Mouse (Mus musculus) limb, embryonic 12.5 days (tissue): ENCODE data around the gene Impdh1. TPM values are rescaled to one million over a fixed set of nuclear protein-coding genes. Genes with fewer than 3 reads are reported as not detected.
"Not testable (repeated sequence)": the region's sequence is repeated elsewhere in the genome, so short reads cannot be mapped to it uniquely, and the experiment has no call there.

Experiments
- ATAC-seq: fragments of 200-750 bp; cut with Nextera tagmentation; 2 replicates; pipeline ENCODE4 v1.8.0; 2017; ENCODE audit warnings: low read depth, moderate TSS enrichment; ENCODE audit not compliant: insufficient number of reproducible peaks, insufficient read depth, low FRiP score, low TSS enrichment
- H3K27ac ChIP-seq: fragments of 300-500 bp; sonication (generic); 2 replicates; pipeline ENCODE4 v1.5.1; 2016; ENCODE audit warnings: mild to moderate bottlenecking, moderate library complexity
- H3K27me3 ChIP-seq: fragments of 300-500 bp; sonication (generic); 2 replicates; pipeline ENCODE4 v1.6.1; 2016; ENCODE audit warnings: mild to moderate bottlenecking, moderate library complexity
- H3K36me3 ChIP-seq: fragments of 300-500 bp; sonication (generic); 2 replicates; pipeline ENCODE4 v1.6.1; 2016; ENCODE audit warnings: mild to moderate bottlenecking, moderate library complexity
- H3K4me1 ChIP-seq: fragments of 300-500 bp; sonication (generic); replicated peaks from 2 replicates; pipeline ENCODE4 v1.6.1; 2016
- H3K4me2 ChIP-seq: fragments of 300-500 bp; sonication (generic); 2 replicates; pipeline ENCODE4 v1.6.1; 2016; ENCODE audit warnings: mild to moderate bottlenecking, moderate library complexity
- H3K4me3 ChIP-seq: fragments of 300-500 bp; sonication (generic); replicated peaks from 2 replicates; pipeline ENCODE4 v1.5.1; 2016; ENCODE audit warnings: mild to moderate bottlenecking
- H3K9ac ChIP-seq: fragments of 300-500 bp; sonication (generic); replicated peaks from 2 replicates; pipeline ENCODE4 v1.6.1; 2016; ENCODE audit warnings: mild to moderate bottlenecking, moderate library complexity
- H3K9me3 ChIP-seq: fragments of 300-500 bp; sonication (generic); 2 replicates; pipeline ENCODE4 v1.6.1; 2016; ENCODE audit warnings: mild to moderate bottlenecking, moderate library complexity
- WGBS: fragments of 180-500 bp; shearing (Covaris S2); methylation state at CpG from one replicate; pipeline ENCODE4 v1.1.7; 2016; 5-methylcytosine and 5-hydroxymethylcytosine counted together
- microRNA-seq: library from miRNA; unstranded; fragments of <30 nt; microRNA quantifications from one replicate; pipeline ENCODE4, GENCODE M21; 2017
- polyA plus RNA-seq: library from polyadenylated mRNA; unstranded; fragments of >200 nt; fragmentation: Nextera tagmentation; extraction: Ambion mirVana; gene quantifications from 2 replicates; pipeline ENCODE4 v1.2.1, GENCODE M21; 2016

The Impdh1 gene
- polyA plus RNA-seq, 1 experiment from 2014 or later, result 44.5 TPM

- H3K4me2 ChIP-seq, result peak within 1 kb of the TSS; percentile 73
- H3K36me3 ChIP-seq, result peaks cover 9% of the 10 kb centered on the region; the same call in 1 of the 2 replicates
- no peak within 1 kb of the TSS for H3K27ac ChIP-seq
- peaks cover 9% of the 10 kb centered on the region for H3K4me1 ChIP-seq
- peaks cover 24% of the 10 kb centered on the region for H3K27me3 ChIP-seq
- 8% methylated on average over 42 of the region's 42 CpGs for WGBS
- H3K9ac ChIP-seq, result peak within 1 kb of the TSS; percentile 73
- H3K9me3 ChIP-seq, result no peaks in the 10 kb centered on the region
- peak; percentile 65 for ATAC-seq
- peak within 1 kb of the TSS; percentile 81 for H3K4me3 ChIP-seq
Measured at GRCm38 (mm10) chr6:29164314-29165244, 51.6 kb downstream of the Impdh1 start, which contains the start of gene Rbm28. Gene Rbm28, minus strand, starts transcription at chr6:29165006.

GRCm38 (mm10) chr6:29161291-29161690 lies 54.9 kb downstream of the Impdh1 start:
- H3K27ac ChIP-seq, H3K9me3 ChIP-seq, ATAC-seq, H3K4me1 ChIP-seq, H3K4me2 ChIP-seq, H3K9ac ChIP-seq, H3K27me3 ChIP-seq, H3K4me3 ChIP-seq: not testable (repeated sequence)
- H3K36me3 ChIP-seq, result peaks cover 42% of the 10 kb centered on the region
- 96% methylated on average over 5 of the region's 5 CpGs for WGBS

- Histone ChIP-seq H3K9me3 (no peaks in the 10 kb centered on the region), H3K4me1 (peaks cover 9% of the 10 kb centered on the region), H3K27me3 (no peaks in the 10 kb centered on the region; the same call in 1 of the 2 replicates), H3K4me2 (no peak overlapping the region), H3K27ac (no peak overlapping the region), H3K9ac (no peak overlapping the region), H3K4me3 (no peak overlapping the region), H3K36me3 (peaks cover 47% of the 10 kb centered on the region)
- WGBS, result 92% methylated on average over 2 of the region's 2 CpGs
- ATAC-seq, result no peak
Measured at GRCm38 (mm10) chr6:29160786-29161185, 55.4 kb downstream of the Impdh1 start.

GRCm38 (mm10) chr6:29156326-29156725 lies 59.8 kb downstream of the Impdh1 start:
- Histone ChIP-seq H3K9ac (no peak overlapping the region), H3K4me2 (no peak overlapping the region), H3K27me3 (no peaks in the 10 kb centered on the region), H3K9me3 (no peaks in the 10 kb centered on the region), H3K27ac (no peak overlapping the region), H3K36me3 (peaks cover 86% of the 10 kb centered on the region), H3K4me3 (no peak overlapping the region), H3K4me1 (no peaks in the 10 kb centered on the region)
- WGBS, result 88% methylated on average over 5 of the region's 5 CpGs
- no peak for ATAC-seq

Small RNA genes lying within 50 kb of the gene (microRNA-seq; reads per million reads assigned to microRNA genes)
- gene Gm24303, result not detected

Other genes starting within 250 kb of the Impdh1 start
- not detected in 2 replicates for gene Lep, start 156.1 kb downstream of the Impdh1 start, polyA plus RNA-seq
- 54.0 and 59.5 TPM in 2 replicates for gene Rbm28, start 51.4 kb downstream of the Impdh1 start, polyA plus RNA-seq
- 1.1 and 1.6 TPM in 2 replicates for gene Prrt4, start 36.8 kb downstream of the Impdh1 start, polyA plus RNA-seq
- 41.5 and 48.4 TPM in 2 replicates for gene Hilpda, start 56.1 kb upstream of the Impdh1 start, polyA plus RNA-seq
- 0.29 and 0.65 TPM in 2 replicates for gene Fam71f2, start 63.2 kb upstream of the Impdh1 start, polyA plus RNA-seq
- gene Fam71f1, start 102.8 kb upstream of the Impdh1 start, polyA plus RNA-seq, result not detected in 2 replicates
- gene Calu, start 131.7 kb upstream of the Impdh1 start, polyA plus RNA-seq, result 293 and 320 TPM in 2 replicates
- 0.31 and 1.1 TPM in 2 replicates for gene Opn1sw, start 172.1 kb upstream of the Impdh1 start, polyA plus RNA-seq
- gene Ccdc136, start 179.9 kb upstream of the Impdh1 start, polyA plus RNA-seq, result 31.8 and 40.1 TPM in 2 replicates
- gene Flnc, start 216.9 kb upstream of the Impdh1 start, polyA plus RNA-seq, result 10.8 and 13.9 TPM in 2 replicates